Mouse (Mus musculus): ENCODE results near the gene Irak1. TPM values are rescaled to one million over a fixed set of nuclear protein-coding genes. Genes with fewer than 3 reads are reported as not detected.
A peak's percentile ranks its signal among the peaks of the same experiment; 100 is the strongest.

The Irak1 gene
- 46.9 and 94.8 TPM in 2 replicates for total RNA-seq (2014; rRNA removed; ENCODE audit: low replicate concordance)
- 31.7 and 35.3 TPM in 2 replicates for polyA plus RNA-seq (2015; fragmentation: Nextera tagmentation; extraction: Ambion mirVana)

GRCm38 (mm10) chrX:74023188-74024049 is at the start of gene Irak1:
Gene Irak1, minus strand, starts transcription at chrX:74023918.
- no peaks in the 10 kb centered on the region for H3K9me3 ChIP-seq (replicated peaks; ENCODE audit: control insufficient read depth, low read length)
- ATAC-seq (ENCODE audit: insufficient read depth, low read depth) (peak; percentile 93), DNase-seq (ENCODE audit: low spot score) (peak; percentile 79)
- no peaks in the 10 kb centered on the region for H3K27me3 ChIP-seq (ENCODE audit: control insufficient read depth, insufficient read depth, low read length)
- 9% methylated on average over 64 of the region's 72 CpGs for WGBS
- no peaks in the 10 kb centered on the region for H3K4me1 ChIP-seq (ENCODE audit: control insufficient read depth, insufficient read depth)
- H3K4me3 ChIP-seq (ENCODE audit: low read depth, low read length) = peak within 1 kb of the TSS; percentile 69
- H3K27ac ChIP-seq (ENCODE audit: low read depth) = peak within 1 kb of the TSS; percentile 87
- H3K9ac ChIP-seq (replicated peaks; ENCODE audit: low read depth, low read length) = peak within 1 kb of the TSS; percentile 88
- H3K36me3 ChIP-seq (replicated peaks; ENCODE audit: control insufficient read depth, insufficient read depth, low read length) = peaks cover 9% of the 10 kb centered on the region; the same call in 1 of the 2 replicates
- TF ChIP-seq CTCF (IDR thresholded peaks at IDR 0.05; ENCODE audit: low read depth) = peak; percentile 62
- no peak for TF ChIP-seq EP300 (IDR thresholded peaks at IDR 0.05; ENCODE audit: low read depth)
- peak within 1 kb of the TSS; percentile 81 for H3K4me2 ChIP-seq (ENCODE audit: low read depth, low read length)

GRCm38 (mm10) chrX:74070794-74071193 is 47.1 kb upstream of the Irak1 start:
- no peak for ATAC-seq (ENCODE audit: insufficient read depth, low read depth)
- Histone ChIP-seq H3K9me3 (replicated peaks; ENCODE audit: control insufficient read depth, low read length) (no peaks in the 10 kb centered on the region), H3K36me3 (replicated peaks; ENCODE audit: control insufficient read depth, insufficient read depth, low read length) (no peaks in the 10 kb centered on the region), H3K4me2 (ENCODE audit: low read depth, low read length) (no peak overlapping the region), H3K27me3 (ENCODE audit: control insufficient read depth, insufficient read depth, low read length) (no peaks in the 10 kb centered on the region), H3K4me1 (ENCODE audit: control insufficient read depth, insufficient read depth) (0 out of 2 replicates have a peak, but pooled peaks cover 3% of the 10 kb centered on the region), H3K4me3 (ENCODE audit: low read depth, low read length) (no peak overlapping the region), H3K9ac (replicated peaks; ENCODE audit: low read depth, low read length) (no peak overlapping the region), H3K27ac (ENCODE audit: low read depth) (no peak overlapping the region)
- no peak for TF ChIP-seq CTCF (IDR thresholded peaks at IDR 0.05; ENCODE audit: low read depth)
- no peak for TF ChIP-seq EP300 (IDR thresholded peaks at IDR 0.05; ENCODE audit: low read depth)
- no peak for DNase-seq (ENCODE audit: low spot score)

GRCm38 (mm10) chrX:74067891-74068290 is 44.2 kb upstream of the Irak1 start:
- Histone ChIP-seq H3K36me3 (replicated peaks; ENCODE audit: control insufficient read depth, insufficient read depth, low read length) (no peaks in the 10 kb centered on the region), H3K27me3 (ENCODE audit: control insufficient read depth, insufficient read depth, low read length) (no peaks in the 10 kb centered on the region), H3K4me1 (ENCODE audit: control insufficient read depth, insufficient read depth) (0 out of 2 replicates have a peak, but pooled peaks cover 3% of the 10 kb centered on the region), H3K27ac (ENCODE audit: low read depth) (no peak overlapping the region), H3K4me3 (ENCODE audit: low read depth, low read length) (no peak overlapping the region), H3K9me3 (replicated peaks; ENCODE audit: control insufficient read depth, low read length) (no peaks in the 10 kb centered on the region), H3K9ac (replicated peaks; ENCODE audit: low read depth, low read length) (no peak overlapping the region), H3K4me2 (ENCODE audit: low read depth, low read length) (no peak overlapping the region)
- TF ChIP-seq CTCF (IDR thresholded peaks at IDR 0.05; ENCODE audit: low read depth) (no peak), EP300 (IDR thresholded peaks at IDR 0.05; ENCODE audit: low read depth) (no peak)
- 41% methylated on average over 9 of the region's 9 CpGs for WGBS
- ATAC-seq (ENCODE audit: insufficient read depth, low read depth) (no peak), DNase-seq (ENCODE audit: low spot score) (no peak)

GRCm38 (mm10) chrX:74045107-74045506 is 21.4 kb upstream of the Irak1 start:
- Histone ChIP-seq H3K4me2 (ENCODE audit: low read depth, low read length) (no peak overlapping the region), H3K4me3 (ENCODE audit: low read depth, low read length) (no peak overlapping the region), H3K9me3 (replicated peaks; ENCODE audit: control insufficient read depth, low read length) (no peaks in the 10 kb centered on the region), H3K27me3 (ENCODE audit: control insufficient read depth, insufficient read depth, low read length) (no peaks in the 10 kb centered on the region), H3K27ac (ENCODE audit: low read depth) (no peak overlapping the region), H3K4me1 (ENCODE audit: control insufficient read depth, insufficient read depth) (0 out of 2 replicates have a peak, but pooled peaks cover 10% of the 10 kb centered on the region), H3K9ac (replicated peaks; ENCODE audit: low read depth, low read length) (no peak overlapping the region), H3K36me3 (replicated peaks; ENCODE audit: control insufficient read depth, insufficient read depth, low read length) (no peaks in the 10 kb centered on the region)
- ATAC-seq (ENCODE audit: insufficient read depth, low read depth) (no peak), DNase-seq (ENCODE audit: low spot score) (no peak)
- WGBS = 19% methylated on average over 1 of the region's 1 CpGs
- TF ChIP-seq EP300 (IDR thresholded peaks at IDR 0.05; ENCODE audit: low read depth) = no peak
- no peak for TF ChIP-seq CTCF (IDR thresholded peaks at IDR 0.05; ENCODE audit: low read depth)

- WGBS = 75% methylated on average over 5 of the region's 5 CpGs
- H3K4me1 ChIP-seq (ENCODE audit: control insufficient read depth, insufficient read depth) = no peaks in the 10 kb centered on the region
- TF ChIP-seq CTCF (IDR thresholded peaks at IDR 0.05; ENCODE audit: low read depth) (no peak), EP300 (IDR thresholded peaks at IDR 0.05; ENCODE audit: low read depth) (no peak)
- DNase-seq (ENCODE audit: low spot score) (no peak), ATAC-seq (ENCODE audit: insufficient read depth, low read depth) (no peak)
- H3K4me3 ChIP-seq (ENCODE audit: low read depth, low read length) = no peak overlapping the region
- no peak overlapping the region for H3K27ac ChIP-seq (ENCODE audit: low read depth)
- no peaks in the 10 kb centered on the region for H3K9me3 ChIP-seq (replicated peaks; ENCODE audit: control insufficient read depth, low read length)
- H3K4me2 ChIP-seq (ENCODE audit: low read depth, low read length) = no peak overlapping the region
- peaks cover 27% of the 10 kb centered on the region for H3K36me3 ChIP-seq (replicated peaks; ENCODE audit: control insufficient read depth, insufficient read depth, low read length)
- no peak overlapping the region for H3K9ac ChIP-seq (replicated peaks; ENCODE audit: low read depth, low read length)
- no peaks in the 10 kb centered on the region for H3K27me3 ChIP-seq (ENCODE audit: control insufficient read depth, insufficient read depth, low read length)
These were observed 14.1 kb upstream of the Irak1 start for GRCm38 (mm10) chrX:74037702-74038375.

Measured in heart, postnatal 0 days (tissue).